Mouse (Mus musculus) cortical plate, adult 2 months (tissue): ENCODE measurements around the gene Mmp11.

Experiments used
- CTCF ChIP-seq: fragments of 200-500 bp; IDR thresholded peaks from 2 replicates; pipeline ENCODE4 v1.5.1; 2011; ENCODE audit warnings: mild to moderate bottlenecking, control low read depth, low read length; ENCODE audit not compliant: insufficient read depth; ENCODE audit errors: extremely low read depth
- POLR2A ChIP-seq: fragments of 200-500 bp; IDR thresholded peaks from 2 replicates; pipeline ENCODE4 v1.6.1; 2011; ENCODE audit warnings: mild to moderate bottlenecking, low read length, control low read depth; ENCODE audit not compliant: insufficient read depth; ENCODE audit errors: extremely low read depth

DNA sequence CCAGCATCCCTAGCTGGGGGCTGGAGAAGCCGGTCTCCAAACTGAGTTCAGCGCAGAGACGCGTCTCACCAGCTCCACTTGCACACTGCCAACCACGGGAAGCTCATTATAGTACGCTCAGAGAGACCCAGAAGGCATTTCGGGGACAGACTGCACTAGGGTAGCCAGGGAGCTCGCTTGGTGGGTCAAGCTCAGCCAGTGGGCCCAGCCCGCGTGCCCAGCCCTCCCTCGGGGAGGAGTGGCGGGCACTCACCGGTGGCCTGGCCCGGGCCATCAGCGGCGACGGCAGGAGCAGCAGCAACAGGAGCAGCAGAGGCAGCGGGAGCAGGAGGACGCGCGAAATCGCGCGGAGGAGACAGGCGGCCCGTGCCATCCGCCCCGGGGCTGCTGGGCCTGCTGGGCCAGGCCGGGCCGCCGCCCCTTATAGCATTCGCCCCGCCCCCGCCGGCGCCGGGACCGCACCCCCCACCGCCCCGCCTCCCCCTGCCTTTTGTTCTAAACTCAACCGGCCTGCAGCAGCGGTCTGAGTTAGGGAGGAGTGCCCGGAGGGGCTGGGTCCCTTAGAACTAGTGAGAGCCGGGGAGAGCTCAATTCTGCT is 4.1 kb downstream of the Mmp11 start:
- TF ChIP-seq CTCF, result no peak
- no peak for TF ChIP-seq POLR2A
